Mouse (Mus musculus) MEL-GATA-1-ER (cell line): ENCODE measurements around the gene Usp53.
A peak's percentile ranks its signal among the peaks of the same experiment; 100 is the strongest.
"Not testable (repeated sequence)": the region's sequence is repeated elsewhere in the genome, so short reads cannot be mapped to it uniquely, and the experiment has no call there.

Experiments
- DNase-seq: peaks from one replicate; pipeline ENCODE4 v3.0.0-alpha.2; 2012; ENCODE audit warnings: low read depth; ENCODE audit errors: extremely low read depth

Gene Usp53

DNA sequence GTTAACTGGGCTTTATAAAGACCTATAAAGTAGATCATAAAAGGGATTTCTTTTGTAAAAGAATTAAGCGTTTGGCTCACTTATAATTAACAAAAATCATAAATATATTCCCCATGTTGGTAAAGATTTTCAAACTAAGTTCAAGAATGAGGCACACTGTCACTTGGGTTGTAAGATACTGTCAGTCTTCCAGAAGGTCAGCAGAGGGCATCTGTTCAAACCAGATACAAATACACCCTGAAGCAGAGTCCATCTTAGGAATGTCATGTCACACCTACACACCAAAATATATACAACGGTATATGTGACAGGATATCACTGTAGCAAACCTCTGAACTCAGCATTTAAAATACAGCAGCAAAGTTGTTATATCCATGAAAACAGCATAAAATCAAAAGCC lies 34.2 kb downstream of the Usp53 start:
- DNase-seq: no peak

DNA sequence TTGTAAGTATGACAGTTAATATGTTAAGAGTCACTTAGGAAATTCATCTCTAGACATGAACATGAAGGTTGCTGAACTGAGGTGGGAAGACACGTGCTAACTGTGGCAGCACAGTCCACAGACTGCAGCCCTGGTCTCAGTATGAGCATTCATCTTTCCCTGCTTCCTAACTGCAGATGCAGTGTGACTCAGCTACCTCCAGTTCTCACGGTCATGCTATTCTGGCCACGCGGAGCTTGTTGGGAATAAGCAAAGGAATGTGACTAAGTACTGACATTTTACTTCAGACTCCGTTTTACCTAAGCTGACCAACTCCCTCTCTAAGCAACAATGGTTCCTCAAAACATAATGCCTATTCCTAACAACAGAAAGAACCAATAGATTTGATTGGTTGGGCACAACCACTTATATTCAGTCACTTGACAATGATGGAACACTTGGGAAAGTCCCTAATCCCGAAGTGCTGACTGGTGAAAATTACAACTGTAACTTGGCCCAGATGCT lies 40.9 kb downstream of the Usp53 start:
- no peak for DNase-seq

DNA sequence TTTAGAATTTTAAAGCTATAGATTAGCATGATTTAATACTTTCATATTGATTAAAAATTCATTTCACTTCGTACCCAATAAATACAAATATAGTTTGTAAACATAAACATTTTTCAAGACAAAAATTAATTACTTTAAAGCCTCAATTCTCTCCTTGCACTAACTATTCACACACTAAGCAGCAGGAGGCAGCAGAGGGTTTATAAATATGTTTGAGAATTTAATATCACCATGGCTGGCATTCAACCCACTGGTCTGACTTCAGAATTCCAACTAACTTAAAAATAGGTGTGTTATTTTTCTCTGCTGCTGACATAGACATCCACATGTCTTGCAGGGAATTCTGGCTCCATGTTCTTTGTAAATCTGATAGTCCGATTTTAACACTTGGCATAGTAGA lies 45.1 kb downstream of the Usp53 start:
- DNase-seq: no peak

DNA sequence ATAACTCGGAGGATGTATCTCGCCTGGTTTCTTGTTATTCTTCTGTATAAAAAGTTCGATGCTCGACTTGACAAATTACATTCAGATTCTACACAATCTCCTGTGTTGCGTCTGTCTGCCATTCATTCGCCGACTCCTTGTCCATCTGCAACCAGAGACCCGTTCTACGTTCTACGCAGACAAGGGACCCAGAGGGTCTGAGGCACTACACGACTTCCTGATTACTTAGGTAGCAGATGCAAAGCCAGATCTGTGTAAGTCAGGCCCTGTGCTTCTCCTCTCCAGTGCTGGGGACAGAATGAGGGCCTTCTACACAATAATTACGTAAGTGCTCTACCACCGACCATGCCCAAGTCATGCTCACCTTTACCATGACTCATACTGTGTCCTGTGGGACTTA lies 47.1 kb downstream of the Usp53 start:
- DNase-seq: not testable (repeated sequence)

DNA sequence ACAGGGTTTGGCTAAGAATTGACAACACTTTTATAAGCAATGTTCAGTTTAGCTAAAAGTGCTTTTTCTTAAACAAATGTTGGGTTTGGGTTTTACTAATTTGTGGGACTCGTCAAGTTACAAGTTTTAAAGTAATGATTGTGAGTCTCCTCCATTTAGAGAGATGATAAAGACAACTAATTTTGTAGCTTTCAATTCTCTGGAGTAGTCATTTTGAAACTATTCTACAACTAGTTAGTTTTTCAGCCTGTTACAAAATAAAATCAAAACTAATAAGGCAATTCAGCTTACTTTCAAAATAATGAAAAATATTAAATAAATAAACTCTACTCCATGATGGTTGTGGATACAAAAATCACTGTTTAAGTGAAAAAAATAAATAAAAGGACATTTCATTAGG lies 51.8 kb downstream of the Usp53 start:
- no peak for DNase-seq

DNA sequence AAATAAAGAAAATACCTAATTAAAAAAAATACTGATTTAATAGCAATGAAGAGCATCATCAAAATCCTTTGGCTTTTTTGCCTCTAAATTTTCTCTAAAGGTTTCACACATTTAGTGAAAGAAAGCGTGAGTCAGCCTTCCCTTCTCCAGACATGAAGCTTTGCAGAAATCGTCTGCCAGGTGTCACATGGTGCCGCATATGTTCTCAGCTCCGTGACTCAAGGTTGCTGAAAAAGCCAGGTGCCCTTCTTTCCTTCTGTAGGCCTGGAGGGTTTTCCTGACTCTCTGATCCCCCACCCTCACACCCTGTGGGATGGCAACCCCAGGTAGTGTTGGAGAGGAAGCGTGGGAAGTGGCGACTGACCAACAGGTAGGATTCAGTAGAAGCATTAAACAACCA lies 54.6 kb downstream of the Usp53 start:
- DNase-seq: no peak

DNA sequence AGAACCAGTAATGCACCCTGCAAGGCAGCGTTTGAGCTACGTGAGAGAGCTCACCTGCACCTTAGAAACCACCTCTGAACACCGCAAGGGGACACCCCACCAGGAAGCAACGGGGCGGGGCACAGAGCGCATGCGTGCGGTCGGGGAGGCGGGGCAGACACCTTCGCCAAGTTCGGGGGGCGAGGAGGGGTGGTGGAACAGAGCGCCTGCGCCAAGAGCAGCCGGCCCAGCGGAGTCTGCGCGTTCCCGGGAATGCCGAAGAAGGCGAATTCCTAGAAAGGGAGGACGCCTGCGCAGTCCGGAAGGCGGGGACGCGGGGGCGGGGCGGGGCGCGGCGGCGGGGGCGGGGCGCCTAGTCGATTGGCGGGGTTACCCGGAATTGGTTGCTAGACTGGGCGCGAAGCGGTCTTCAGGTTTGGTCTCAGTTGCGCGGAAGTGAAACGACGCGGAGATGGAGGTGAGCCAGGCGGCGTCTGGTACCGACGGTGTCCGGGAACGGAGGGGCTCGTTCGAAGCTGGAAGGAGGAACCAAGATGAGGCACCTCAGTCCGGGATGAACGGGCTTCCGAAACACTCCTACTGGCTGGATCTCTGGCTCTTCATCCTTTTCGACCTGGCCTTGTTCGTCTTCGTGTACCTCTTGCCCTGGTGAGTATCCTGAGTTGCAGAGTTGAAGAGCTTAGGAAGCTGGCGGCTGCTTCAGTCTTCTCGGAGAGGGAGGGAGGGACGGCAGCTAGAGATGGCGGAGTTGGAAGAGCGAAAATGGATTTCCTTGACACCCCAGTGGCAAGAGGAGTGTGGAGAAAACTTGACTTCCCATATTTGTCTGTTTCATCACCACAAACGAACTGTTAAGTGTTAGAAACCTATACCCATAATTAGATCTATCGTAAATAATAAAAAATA lies 60.0 kb downstream of the Usp53 start, which contains the start of gene 1810037I17Rik:
Gene 1810037I17Rik, plus strand, starts transcription at position 195 of the 906 bp plus-strand sequence.
- peak; percentile 79 for DNase-seq

DNA sequence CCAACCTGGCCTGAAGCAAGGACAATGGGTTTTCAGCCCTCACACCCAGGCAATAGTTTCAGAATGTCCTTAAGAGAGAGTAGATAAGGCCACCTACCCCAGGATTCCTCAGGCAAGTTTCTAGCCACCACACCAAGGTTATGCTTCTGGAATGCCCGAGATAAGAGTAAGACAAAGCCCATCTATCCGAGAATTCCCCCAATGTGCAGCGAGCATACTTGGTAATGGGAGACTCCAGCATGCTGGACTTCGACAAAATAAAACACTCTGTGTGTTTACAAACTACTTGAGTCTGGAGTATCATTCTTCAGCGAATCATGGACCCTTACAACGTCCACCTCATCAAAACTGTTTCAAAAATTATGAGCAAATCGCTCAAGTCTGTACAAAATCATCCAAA lies 61.2 kb downstream of the Usp53 start:
- peak; percentile 72 for DNase-seq

DNA sequence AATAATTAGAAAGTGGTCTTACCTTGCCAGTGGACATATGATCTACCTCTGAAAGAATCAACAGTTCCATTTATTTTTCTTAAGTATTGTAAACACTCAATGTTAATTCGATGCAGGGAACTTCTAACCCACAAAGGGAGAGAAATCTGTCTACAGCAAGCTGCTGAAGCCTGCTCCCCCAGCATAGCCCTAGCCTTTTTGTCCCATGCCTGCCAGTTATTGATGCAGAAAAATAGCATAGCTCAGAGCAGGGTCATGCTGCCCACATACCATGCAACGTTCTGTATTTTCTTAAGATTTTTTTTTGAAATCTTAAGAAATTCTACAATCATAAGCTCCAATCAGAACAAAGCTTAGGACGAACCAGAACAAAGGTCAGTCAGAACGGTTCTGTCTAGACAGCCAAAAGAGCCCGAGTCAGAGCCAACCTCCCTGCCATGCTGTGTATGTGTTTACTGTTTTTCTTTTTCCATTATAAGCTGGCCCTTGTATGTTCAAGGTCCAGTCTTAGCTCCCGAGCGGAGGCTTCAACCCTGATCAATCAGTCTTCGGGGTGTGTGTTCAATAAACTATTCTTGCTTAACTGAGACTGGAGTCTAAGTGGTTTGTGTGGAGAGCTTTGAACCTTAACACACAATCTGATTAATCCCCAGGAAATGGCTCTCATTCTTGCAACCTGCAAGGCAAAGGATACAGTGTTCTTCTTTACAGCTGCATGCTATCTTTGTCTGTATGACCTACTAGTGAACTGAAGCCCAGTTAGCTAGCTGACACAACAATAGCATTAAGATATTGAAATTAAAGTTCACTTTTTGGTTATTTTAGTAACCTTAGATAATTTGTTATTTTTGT lies 62.4 kb downstream of the Usp53 start:
- DNase-seq: no peak

DNA sequence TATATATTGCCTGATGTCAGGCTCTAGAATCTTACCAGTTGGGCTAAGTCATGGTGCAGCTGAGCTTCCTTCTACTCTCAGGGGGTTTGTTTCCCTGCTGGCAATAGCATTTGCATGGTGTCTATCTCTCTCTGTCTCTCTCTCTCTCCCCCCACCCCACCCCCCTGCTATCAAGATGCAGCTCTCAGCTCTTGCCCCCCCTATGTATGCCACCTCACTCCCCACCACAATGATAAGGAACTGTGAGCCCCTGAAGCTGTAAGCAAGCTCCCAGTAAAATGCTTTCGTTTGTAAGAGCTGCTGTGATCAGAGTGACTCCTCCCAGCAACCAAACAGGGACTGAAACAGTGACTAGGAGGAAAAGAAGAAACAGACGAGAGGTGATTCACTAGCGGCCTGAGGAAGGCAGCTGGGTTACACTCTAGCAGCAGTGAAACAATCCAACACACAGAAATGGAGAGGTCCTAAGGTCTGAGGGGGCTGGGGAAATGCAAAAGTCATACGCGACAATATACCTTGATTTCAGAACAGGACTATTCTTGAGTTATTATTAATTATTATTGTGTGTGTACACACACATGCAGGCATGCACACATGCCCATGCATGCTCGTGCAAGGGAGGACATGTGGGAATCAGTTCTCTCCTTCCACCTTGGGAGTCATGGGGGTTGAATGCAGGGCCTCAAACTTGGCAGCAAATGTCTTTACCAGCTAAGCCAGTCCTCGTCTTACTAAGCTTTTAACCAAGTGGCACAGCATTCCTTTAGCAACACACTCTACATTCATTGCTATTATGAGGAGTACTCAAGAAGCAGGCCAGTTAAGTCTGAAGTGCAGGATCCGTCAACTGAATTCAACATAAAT lies 63.5 kb downstream of the Usp53 start:
- peak; percentile 60 for DNase-seq

DNA sequence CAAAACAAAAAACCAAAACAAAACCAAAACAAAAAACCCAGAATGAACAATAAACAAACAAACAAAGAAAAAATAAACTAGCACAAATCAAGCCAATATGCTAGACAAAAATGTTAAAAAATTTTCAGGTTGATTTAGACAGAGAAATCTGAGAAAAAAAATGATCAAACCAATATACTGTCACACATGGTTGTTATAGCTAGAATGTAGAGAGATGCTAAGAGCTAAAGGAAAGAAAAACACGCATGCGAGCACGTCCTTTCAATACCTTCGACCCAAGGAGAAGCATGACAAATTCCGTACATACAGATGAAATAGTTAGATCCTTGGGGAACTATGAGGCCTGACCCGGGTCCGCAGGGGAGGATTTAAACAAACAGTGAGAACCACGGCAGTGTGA lies 65.0 kb downstream of the Usp53 start, which contains the start of gene Gm10959:
Gene Gm10959, minus strand, starts transcription at position 101 of the 400 bp plus-strand sequence.
- DNase-seq: no peak

DNA sequence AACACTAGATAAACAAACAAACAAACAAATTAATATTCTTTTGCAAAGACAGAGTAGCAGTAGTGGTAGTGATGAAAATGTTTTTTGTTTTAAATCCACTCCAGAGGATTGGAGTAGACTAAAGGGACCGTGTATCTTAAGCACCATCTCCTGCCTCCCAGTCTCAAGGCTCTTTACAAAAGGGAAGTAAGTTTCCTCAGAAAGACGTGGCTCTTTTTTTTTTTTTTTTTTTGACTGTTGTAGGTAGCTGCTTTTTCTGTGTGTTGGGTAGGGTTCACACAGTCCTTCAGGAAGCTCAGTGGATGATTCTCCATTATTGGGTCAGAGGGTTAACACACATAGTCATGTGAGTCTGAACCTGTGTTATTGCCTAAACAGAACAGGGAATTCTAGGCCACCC lies 65.6 kb downstream of the Usp53 start:
- no peak for DNase-seq

DNA sequence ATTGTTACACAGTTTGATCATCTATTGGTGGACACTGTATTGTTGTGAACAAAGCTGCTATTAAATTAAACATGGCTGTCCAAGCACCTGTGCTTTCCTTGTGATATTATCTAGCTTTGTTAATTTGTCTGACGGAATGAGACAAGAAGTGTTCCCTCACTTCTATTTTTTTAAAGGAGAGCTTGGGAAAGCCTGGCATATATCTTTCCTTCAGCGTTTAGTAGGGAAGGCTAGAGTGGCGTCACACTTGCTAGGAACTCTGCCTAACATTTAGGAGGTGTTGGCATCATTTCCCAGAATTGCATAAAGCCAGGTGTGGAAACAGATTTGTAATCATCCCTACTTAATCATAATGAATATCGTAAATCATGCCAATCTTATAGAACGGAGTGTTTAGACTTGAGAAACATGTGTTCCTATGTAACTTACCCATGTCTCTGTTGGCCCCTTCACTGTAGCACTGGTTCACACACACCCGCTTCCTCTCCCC lies 68.1 kb downstream of the Usp53 start:
- DNase-seq: no peak

DNA sequence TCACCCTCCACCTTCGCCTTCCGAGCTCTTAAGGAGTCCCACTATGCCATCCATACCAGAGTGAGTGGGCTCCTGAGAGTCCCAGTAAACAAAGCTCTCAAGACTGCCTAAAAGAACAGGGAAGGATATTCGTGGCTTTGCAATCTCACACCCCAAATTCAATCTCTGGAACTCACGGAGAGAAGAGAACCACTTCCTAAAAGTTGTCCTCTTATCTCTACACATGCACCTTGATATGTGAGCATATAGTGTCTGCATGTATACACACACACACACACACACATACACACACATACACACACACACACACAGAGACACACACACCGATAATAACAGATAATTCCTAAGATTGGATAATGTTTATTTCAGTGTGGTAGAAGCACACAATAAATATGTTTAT lies 68.8 kb downstream of the Usp53 start:
- DNase-seq: peak; percentile 42

DNA sequence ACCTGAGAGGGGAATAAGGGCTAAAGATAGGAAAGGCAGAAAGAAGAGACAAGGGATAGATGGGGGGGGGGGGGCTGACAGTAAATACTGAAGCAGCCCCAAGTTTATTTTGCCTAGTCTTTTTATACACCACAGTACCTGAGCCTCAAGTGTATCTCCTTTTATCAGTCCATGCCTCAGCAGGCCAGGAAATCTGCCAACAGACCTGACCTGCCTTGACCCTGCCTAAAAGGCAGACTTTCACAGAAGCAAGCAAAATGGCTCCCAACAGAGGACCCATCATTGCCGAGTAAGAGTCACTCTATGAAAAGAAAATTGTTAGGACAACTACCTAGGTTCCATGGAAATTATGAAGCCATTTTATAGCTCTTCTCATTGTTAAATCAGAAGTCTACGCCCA lies 76.5 kb downstream of the Usp53 start:
- DNase-seq: no peak

DNA sequence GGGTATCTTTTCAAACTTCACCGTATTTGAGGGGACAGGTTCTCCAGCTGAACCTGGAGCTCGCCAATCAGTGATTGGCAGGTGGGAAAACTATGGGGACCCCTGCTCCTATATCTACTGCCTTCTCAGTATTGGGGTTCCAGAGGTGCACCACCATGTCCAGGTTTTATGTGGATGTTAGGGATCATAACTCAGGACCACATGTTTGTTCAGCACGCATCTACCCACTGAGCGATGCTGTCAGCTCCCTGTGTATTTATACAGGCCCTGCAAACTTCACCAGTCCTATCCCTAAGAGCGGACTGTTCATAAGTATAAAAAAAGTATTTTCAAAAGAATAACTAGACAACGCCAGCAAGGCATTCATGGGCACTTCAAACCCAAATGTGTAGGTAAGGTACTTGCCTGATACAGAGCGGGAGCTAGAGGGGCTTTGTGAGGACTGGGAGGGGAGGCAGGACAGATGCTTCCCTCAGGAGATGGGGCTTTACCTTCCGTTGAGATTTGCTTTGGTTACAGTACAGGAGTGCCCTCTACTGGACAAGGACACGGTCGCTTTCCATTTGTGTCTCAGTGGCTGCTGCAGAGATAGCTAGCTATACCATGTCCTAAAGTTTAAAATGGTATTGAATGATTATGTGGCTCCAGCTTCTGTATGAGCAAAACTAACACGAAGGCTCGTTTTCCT lies 80.4 kb downstream of the Usp53 start:
- no peak for DNase-seq

DNA sequence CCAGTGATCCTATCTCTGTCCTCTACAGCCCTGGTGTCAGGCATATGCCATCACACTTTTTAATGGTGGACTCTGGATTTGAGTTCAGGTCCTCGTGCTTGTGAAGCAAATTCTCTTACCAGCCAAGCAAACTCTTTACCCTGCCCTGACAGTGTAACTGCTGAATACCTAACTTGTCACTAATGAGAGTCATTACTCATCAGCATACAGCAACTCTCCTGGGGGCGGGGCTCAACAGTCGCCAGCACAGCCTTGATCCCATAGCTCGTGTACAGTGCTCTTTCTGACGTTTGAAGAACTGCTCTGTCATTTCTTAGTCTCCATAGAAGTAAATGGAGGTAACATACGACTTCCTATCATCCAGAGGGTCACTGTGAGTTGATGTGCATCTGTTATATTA lies 86.1 kb downstream of the Usp53 start:
- no peak for DNase-seq

DNA sequence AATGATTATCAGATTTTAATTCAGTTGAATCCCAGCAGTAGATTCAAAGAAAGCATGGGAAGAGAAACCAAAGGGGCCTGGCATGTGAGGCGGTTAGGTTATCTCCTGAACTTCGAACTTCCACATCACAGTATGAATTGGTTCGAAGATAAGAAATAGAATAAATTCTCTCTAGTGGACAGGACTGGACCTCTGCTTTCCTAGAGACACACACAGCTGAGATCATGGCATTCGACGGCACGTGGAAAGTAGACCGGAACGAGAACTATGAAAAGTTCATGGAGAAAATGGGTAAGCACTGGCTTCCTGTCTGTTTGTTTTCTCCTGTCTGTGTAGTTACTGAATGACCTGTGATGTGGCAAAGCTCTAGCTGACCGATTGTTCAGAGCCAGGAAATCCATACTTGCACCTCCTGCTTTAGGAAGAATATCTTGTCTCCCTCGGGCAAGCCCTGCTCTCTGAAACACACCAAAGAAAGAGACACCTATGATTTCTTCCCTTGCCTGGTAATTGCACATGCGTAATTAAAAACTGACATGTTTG lies 89.0 kb downstream of the Usp53 start:
- DNase-seq: no peak

DNA sequence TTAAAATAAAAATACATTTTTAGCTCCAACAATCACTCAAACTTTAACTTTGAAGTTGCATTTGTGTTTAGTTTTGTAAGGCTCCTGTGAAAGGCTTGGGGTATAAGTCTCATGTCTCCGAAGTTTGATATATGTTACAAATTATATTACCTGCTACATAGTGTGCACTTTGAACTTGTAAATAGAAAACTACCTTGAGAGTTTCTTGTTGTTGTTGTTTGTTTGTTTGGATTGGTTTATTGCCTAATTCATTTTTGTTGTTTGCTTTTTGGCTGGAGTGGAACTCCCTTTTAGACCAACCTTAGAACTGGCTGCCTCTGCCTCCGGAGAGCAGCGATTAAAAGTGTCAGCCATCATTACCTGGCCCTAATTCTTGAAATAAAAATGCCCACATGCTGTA lies 89.5 kb downstream of the Usp53 start, which contains the start of gene Fabp2:
Gene Fabp2, plus strand, starts transcription at position 301 of the 400 bp plus-strand sequence.
- no peak for DNase-seq

DNA sequence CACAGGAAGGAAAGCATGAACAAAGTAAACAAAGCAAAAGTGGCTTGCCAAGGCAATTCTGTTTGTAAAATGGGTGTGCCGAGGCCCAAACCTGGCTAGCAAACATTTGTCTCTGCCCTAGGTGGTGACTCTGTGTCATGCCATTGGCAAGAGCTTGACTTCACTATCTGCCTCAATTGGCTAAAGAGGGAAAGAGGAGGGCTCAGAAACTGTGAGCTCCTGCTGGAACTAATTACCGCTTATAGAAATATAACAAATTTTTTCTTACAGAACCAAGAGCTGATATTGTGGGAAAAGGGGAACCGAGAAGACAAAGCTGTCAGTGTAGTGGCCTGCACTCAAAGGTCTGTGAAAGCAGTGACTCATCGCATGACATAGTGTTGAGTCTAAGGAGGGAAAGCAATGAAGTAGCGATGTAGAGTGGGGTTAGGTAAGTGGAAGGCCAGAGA lies 95.9 kb downstream of the Usp53 start:
- DNase-seq: peak; percentile 6
